Mouse (Mus musculus) monocyte, adult 5-6 weeks (primary cell): ENCODE results near the gene Mymx. TPM values are rescaled to one million over a fixed set of nuclear protein-coding genes. Genes with fewer than 3 reads are reported as not detected.

Experiments
- ATAC-seq: fragments of 153-309, 156-312 bp; replicated peaks from 2 replicates; pipeline ENCODE4 v1.8.0; 2017; ENCODE audit warnings: mild to moderate bottlenecking; ENCODE audit not compliant: low TSS enrichment, insufficient number of reproducible peaks, severe bottlenecking, poor library complexity, low FRiP score
- total RNA-seq: library from RNA; stranded (forward); fragments of 200-1000, 200-491, 200-594 nt; gene quantifications from 3 replicates; pipeline ENCODE4 v1.2.3, GENCODE M21; 2017

Gene Mymx
- total RNA-seq, 1 experiment from 2014 or later = not detected

DNA sequence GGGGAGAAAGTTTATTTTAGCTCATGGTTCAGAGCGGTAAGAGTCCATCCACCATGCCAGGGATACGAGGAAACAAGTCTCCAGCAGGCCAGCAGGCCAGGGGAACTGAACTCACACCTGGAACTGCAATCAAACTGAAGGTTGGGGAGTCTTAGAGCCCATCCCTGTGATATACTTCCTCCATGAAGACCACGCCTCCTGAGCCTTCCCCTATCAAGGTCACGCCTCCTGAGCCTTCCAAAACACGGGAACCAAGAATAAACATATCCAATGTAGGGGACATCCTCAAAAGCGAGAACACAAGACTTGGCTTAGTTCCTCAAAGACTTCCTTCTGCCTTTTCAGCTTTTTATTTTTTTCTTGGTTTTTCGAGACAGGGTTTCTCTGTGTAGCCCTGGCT is 11.0 kb upstream of the Mymx start:
- peak; percentile 95 for ATAC-seq

DNA sequence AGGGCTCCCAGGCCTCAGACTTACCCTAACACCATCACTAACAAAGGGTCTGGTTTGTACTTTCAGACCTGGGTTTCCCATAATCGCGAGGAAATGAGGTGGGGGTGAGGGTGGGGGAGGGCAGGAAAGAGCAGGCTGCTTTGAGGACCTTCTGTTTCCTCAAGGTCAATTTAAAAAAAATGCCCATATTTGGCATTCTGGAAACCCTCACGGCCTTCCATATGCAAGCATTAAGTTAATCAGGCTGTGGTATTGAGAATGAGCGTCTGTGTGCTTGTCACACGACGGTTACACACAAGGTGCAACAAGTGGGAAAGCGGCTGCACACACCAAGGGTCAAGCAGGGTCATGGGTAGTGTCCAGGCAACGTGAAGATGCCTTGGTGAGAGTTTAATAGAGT is 10.1 kb upstream of the Mymx start:
- no peak for ATAC-seq

DNA sequence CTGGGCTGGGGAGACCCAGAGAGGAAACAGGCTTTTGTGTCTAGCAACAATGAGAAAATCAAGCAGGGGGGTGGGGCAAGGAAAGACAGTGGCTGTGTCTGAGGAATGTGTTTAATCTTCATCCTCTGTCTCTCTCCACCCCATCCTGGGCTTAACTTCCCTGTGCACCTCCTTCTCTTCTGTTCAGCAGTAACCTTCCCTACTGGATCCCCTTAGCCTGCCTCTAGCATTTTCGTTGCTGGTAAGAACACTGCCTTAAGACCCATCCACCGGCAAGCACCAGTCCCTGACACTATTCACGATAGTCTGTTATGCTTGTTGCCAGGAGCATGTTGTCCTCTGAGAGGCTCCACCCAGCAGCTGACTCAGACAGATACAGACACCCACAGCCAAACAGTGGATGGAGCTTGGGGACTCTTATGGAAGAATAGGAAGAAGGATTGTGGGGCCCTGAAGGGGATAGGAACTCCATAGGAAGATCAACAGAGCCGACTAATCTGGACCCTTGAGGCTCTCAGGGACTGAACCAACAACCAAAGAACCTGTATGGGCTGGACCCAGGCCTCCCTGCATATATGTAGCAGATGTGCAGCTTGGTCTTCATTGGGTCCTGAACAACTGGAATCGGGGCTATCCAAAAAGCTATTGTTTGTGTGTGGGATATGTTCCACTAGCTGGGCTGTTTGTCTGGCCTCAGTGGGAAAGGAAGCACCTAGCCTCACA is 8.4 kb upstream of the Mymx start:
- no peak for ATAC-seq

GRCm38 (mm10) chr17:45608396-45608795 is 6.5 kb upstream of the Mymx start:
- ATAC-seq = no peak; the same call in 1 of the 2 replicates

- ATAC-seq = no peak
Measured at GRCm38 (mm10) chr17:45606992-45607879, 5.3 kb upstream of the Mymx start.

- ATAC-seq = no peak
Measured at GRCm38 (mm10) chr17:45602984-45603383, 1.1 kb upstream of the Mymx start.

DNA sequence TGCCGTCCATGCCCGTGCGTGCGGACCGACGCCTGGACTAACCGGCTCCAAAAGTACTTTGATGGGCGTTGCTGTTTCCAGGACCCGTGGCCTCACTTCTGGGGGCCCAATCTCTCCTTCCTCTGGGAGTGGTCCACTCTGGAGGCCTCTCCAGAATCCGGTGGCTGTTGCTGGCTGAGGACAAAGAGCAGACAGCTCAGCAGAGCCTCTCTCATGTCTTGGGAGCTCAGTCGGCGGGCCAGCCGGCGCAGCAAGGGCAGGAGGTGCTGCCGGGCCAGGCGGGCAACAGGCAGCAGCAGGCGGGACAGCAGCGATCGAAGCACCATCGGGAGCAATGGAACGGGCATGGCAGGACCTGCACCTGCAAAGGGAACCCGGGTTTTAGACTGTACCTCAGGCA is 577 bp downstream of the Mymx start:
- ATAC-seq = no peak

DNA sequence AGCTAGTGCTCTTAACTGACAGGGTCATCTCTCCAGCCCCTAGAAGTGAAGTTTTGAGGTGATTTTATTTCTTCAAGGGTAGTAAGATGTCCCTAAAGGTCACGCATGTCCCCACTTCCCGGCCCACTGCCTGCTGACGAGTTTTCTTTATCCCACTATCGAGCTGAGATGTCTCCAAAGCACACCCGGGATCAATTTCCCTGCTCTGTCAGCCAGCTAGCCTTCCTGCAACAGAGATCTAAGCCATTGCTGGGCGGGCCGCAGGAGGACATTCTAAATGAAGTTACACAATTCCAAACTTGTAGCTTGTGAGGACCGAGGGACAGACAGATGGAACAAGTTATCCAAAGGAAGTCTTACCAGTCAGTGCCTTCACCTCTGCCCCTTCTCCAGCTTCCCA is 1.6 kb downstream of the Mymx start:
- no peak for ATAC-seq

DNA sequence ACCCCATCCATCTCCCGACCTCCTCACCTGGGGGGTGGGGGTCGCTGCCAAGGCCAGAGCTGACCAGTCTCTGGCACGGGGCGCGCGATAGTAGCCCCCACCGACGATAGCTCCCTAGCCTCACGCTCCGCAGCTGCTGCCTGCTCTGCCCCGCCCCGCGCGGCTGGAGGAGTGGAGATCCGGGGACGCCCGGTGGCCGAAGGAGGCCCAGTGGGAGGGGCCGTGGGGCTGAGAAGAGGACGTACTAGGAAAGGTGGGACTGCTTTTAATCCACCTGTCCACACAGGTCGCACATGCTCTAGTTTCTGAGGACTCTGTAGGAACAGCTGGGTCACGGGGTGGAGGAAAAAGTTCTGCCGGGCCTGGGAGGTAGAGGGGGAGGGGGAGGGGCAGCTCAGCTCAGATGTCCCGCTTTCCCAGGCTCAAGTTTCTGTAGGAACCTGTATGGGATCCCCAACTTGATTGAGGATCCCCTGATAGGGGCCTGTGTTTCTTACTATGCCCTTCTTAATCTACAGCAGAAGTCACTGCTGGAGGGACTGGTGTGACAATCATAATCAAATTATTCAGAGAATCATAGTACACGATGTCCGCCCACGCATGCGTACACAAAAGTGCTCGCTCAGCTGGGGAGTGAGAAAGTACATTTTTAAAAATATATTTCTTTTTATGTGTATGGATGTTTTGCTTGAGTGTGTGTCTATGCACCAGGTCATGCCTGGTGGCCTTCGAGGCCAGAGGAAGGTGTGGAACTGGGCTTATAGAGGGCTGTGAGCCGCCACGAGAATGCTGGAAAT is 2.3 kb downstream of the Mymx start, which contains the start of gene Slc29a1:
Gene Slc29a1 (minus strand): TSS at position 161 of the 797 bp plus-strand sequence.
- no peak for ATAC-seq

- no peak for ATAC-seq
Measured at GRCm38 (mm10) chr17:45598891-45599290, 3.0 kb downstream of the Mymx start.

GRCm38 (mm10) chr17:45598376-45598775 is 3.5 kb downstream of the Mymx start:
- no peak for ATAC-seq

DNA sequence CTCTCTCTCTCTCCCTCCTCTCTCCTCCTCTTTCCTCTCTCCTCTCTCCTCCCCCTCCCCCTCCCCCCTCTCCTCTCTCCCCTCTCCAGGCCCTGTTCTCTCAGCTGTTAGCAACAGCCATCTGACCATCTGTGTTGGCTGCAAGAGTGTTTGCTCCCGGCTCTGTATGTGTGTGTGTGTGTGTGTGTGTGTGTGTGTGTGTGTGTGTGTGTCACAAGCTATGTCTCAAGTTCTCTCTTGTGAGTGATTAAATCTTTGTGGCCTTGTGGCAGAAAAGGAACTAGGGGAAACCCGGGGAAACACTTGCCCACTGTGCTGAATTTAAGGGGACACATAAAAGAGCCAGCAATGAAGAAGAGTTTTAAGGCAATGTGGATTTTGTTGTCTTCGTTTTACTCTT is 4.1 kb downstream of the Mymx start:
- 0 out of 2 replicates have a peak, but pooled peaks have one; percentile 33 for ATAC-seq

DNA sequence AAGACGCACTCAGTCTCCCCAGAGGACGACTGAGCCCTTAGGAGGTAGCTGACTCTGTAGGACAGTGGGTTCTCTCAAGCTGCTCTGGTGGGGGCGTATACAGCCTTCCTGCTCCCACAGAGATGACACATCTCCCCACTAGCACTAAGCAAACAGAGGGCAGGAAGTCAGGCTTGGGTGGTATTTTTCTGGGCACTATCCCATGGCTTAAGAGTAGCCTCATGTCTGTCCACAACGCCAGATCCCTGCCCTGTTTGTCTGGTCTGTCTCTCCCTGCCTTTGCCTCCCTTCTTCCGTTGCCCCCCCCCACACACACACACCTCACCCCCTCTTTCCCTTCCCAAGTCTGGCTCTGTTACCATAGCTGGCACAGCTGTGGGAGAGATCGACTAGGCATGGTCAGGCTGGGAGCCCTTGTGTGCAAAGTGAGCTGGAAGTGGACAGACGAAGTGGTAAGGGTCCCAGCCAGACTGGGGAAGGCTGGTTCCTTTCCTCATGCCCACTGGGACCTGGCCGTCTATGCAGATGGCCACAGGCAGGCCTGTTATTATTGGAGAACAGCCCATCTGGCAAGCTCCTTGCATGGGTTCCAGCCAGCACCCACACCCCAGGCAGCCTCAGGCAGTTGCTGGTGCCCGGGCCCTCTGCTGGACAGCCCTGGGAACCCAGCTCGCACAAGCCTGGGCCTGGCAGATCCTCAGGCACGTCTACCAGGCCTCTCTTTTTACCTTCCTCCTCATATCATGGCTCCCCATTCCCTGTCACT is 5.1 kb downstream of the Mymx start:
- ATAC-seq = peak; percentile 59

- no peak for ATAC-seq
Measured at GRCm38 (mm10) chr17:45595736-45596390, 6.0 kb downstream of the Mymx start.

GRCm38 (mm10) chr17:45594881-45595735 is 6.8 kb downstream of the Mymx start:
- no peak for ATAC-seq

- no peak for ATAC-seq
Measured at GRCm38 (mm10) chr17:45594195-45594594, 7.7 kb downstream of the Mymx start.

DNA sequence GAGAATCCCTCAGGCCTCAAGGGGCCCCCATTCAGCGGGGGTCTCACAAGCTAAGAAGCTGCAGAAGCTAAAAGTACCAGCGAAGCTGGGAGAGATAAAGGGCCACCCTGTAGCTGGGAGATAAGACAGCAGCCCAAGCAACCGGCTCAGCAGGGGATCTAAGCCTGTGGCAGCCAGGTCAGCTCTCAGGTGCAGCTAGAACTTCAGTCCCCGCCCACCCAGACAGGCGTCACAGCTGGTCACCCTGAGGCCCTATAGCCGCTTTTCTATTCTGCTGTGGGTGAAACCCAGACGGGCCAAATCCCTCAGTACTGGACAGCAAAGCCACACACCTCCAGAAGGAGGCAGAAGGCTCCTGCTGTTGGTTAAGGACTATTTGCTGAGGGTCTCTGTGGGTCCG is 8.4 kb downstream of the Mymx start:
- no peak for ATAC-seq
